Mouse (Mus musculus): Measurements from ENCODE around the gene Tmcc3. TPM values are rescaled to one million over a fixed set of nuclear protein-coding genes. Genes with fewer than 3 reads are reported as not detected.
"Not testable (repeated sequence)": the region's sequence is repeated elsewhere in the genome, so short reads cannot be mapped to it uniquely, and the experiment has no call there.

The Tmcc3 gene
- polyA plus RNA-seq, 1 experiment = 31.5 TPM

DNA sequence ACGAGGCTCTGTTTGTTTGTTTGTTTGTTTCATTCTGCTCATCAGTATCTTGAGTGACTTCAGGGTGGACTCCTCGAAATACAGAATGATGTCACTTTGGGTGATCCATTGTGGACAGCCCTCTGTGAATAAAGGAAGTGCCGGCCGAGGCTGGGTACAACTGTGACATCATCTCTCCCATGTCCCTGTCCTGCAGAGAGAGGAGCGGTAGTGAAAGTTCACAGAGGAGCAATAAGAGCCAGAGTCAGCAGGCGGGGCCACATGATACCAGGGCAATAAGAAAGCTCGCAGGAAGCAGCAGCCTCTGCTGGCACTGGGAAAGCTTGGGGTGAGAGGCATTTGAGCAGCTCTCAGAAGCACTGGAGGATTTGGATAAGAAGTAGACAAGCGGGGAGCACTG is 264.2 kb downstream of the Tmcc3 start:
- DNase-seq (ENCODE audit: low read depth) = no peak

DNA sequence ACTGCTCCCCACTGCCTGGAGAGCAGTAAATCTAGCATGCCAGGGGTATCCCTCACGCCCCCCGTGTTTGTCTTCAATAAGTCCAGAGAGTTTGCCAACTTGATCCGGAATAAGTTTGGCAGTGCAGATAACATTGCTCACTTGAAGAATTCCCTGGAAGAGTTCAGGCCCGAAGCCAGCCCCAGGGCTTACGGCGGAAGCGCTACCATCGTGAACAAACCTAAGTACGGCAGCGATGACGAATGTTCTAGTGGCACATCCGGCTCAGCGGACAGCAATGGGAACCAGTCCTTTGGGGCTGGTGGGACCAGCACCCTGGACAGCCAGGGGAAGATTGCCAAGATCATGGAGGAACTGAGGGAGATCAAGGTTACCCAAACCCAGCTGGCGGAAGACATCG is 267.1 kb downstream of the Tmcc3 start:
- no peak for DNase-seq (ENCODE audit: low read depth)

DNA sequence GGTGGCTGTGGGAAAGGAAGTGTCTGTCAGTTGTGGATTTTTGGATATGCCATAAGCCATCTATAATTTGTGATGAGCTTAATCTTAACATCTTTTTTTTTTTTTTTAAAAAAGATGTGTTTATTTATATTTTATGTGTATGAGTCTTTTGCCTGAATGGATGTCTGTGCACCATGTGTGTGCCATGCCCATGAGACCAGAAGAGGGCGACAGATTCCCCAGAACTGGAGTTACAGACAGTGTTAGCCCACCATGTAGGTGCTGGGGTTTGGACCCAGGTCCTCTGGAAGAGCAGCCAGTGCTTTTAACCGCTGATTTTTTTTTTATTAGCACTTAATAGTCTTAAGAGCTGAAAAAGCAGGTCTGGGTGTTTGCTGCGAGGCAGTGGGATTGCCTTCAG is 269.6 kb downstream of the Tmcc3 start:
- no peak for DNase-seq (ENCODE audit: low read depth)

DNA sequence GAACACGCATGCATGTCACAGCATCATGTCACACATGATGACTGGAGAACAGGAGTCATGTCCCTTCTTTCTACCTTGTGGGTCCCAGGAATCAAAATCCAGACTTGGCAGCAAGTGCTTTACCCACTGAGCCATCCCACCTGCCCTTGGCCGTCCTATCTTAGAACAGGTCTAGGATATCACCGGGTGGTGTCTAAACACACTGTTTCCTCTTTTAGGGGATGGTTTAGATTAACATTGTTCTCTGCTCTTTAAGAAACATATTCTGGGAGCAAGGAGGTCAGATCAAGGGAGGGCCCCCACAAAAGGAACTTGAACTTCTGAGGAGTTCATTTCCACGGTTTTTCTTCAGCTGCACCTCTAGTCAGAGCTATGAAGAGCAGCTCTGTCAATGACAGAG is 272.0 kb downstream of the Tmcc3 start:
- DNase-seq (ENCODE audit: low read depth) = no peak

DNA sequence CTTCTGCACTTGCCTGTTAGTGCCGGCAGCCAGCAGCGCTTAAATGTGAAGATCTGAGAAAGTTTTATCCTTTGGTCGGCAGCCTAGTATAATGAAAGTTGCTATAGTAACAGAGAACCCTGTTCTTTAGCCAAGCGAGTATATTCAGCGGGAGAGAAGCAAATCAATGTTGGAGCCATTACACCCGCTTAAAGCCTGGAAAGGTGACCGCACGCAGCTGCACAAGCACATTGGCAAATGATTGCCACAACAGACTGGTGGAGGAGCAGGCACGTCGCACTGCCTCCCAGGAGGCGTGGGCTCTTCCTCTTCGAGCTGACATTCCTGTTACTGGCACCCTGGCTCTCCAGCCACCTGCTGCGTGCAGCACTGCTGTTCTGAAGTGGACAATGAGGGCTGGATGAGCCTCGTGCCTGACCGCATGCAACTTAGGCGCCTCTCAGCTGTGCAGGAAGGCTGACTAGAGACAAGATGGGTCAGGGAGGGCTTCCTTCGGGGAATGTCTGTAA is 273.2 kb downstream of the Tmcc3 start:
- no peak for DNase-seq (ENCODE audit: low read depth)

DNA sequence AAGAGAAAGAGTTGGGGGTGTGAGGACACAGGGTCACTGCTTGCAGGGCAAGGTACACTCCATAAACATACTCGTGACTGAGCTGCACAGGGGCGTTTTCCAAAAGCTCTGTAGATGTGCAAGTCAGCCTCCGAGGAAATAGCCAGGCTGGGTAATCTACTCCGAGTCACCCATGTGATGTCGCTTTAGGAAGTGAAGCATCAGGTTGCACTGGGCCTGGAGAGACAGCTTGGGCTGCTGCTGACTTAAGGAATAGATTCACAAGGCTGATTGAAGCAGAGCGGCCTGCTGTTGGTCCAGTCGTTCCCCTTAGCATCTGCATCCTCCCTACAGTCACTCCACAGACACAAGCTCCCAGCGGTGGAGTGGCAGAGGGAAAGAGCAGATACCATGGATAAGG is 274.1 kb downstream of the Tmcc3 start:
- no peak for DNase-seq (ENCODE audit: low read depth)

DNA sequence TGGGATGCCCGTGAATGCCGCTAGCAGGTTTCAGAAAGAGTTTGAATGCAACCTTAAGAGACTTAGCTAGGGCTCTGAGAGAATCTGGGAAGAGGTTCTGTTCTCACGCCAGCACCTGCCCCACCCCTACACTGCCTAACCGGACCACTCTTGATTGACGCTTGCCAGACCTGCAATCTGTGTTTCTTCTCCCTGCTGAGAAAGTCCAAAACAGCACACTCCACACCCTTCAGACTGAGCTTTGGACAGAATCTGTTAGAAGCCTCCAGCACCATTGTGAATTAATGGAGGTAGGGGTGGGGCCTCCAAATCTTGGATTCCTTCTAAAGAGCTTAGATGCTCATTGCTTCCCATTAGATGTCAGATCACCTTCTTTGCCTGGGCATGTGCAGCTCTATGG is 277.2 kb downstream of the Tmcc3 start:
- DNase-seq (ENCODE audit: low read depth) = no peak

- DNase-seq (ENCODE audit: low read depth) = no peak
These were observed 284.0 kb downstream of the Tmcc3 start for GRCm38 (mm10) chr10:94595705-94596104.

- not testable (repeated sequence) for DNase-seq (ENCODE audit: low read depth)
These were observed 288.1 kb downstream of the Tmcc3 start for GRCm38 (mm10) chr10:94599846-94600245.

DNA sequence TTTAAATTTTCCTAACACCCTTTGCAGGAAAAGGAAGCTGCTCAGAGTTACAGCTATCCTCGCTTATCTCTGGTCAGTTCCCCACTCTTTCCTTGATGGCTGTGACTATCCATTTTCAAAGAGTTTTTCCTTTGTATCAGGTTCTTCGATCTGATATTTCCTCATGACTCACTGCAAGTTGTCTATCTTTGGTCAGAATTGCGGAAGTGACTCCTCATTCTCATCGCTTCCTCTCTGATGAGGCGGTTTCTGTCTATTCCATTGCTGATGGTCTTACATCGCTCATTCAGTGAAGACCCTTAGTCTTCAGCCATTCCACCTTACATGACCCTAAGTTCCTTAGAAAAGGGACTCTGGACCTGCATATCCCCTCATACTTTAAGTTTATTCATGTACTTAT is 289.3 kb downstream of the Tmcc3 start:
- DNase-seq (ENCODE audit: low read depth) = no peak

DNA sequence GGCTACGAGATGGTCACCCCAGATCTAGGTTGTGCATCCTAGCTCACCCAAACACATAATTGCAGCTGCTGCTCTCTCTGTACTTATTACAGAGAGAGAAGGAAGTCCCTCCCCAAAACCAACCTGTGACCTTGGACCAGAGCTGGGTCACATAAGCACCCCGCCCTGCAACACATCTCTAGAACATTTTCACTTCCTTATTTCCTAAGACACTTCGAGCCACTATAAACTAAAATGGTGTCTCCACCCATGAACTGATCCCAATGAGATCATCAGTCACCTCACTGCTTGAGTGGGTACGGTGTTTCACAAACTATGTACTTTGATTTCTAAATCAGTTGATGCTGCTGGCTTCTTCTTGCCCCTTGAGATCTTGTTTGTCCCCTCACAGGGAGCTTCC is 293.7 kb downstream of the Tmcc3 start:
- no peak for DNase-seq (ENCODE audit: low read depth)

DNA sequence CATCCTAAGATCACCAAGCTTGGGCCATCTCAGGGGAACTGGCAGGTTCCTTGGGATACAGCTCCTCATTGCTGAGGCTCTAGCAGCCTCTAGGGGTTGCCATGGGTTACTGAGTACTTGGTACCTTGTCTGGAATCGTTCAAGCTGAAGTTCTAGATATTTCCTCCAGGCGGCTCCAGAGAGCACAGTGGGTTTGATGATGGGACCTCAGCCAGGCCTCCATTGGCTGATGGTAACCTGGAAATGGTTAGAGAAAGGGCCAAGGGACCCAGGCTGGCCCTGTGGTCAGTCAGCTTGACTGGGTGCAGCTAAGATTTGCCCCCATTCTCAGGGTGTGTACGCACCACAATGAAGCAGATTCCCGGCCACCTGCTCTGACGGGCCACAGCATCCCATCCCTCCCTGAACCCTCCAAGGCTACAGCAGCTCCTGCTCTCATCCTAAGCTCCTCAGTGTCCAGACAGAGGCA is 297.6 kb downstream of the Tmcc3 start:
- no peak for DNase-seq (ENCODE audit: low read depth)

- no peak for DNase-seq (ENCODE audit: low read depth)
These were observed 299.6 kb downstream of the Tmcc3 start for GRCm38 (mm10) chr10:94611228-94611968.

DNA sequence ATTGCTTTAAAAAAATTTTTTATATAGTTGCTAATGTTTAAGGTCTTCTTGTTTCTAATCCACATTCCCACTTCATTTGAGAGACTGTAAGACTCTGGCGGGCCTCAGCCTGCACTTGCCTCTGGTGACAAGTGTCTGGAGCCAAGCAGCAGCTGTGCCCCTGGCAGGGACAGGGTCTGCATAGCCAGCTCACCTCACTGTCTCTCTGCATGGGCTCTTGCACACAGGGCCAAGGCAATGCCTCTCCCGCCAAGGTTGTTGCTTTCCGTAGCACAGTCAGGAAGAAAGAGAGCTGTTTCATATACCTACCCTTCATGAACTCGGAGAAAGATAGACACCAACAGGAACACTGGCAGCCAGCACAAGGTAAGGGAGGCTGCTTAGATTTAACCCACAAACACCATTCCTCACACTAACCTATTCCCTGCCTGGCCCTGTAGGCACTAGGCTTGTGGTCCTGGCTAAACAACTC is 300.3 kb downstream of the Tmcc3 start:
- DNase-seq (ENCODE audit: low read depth) = no peak

DNA sequence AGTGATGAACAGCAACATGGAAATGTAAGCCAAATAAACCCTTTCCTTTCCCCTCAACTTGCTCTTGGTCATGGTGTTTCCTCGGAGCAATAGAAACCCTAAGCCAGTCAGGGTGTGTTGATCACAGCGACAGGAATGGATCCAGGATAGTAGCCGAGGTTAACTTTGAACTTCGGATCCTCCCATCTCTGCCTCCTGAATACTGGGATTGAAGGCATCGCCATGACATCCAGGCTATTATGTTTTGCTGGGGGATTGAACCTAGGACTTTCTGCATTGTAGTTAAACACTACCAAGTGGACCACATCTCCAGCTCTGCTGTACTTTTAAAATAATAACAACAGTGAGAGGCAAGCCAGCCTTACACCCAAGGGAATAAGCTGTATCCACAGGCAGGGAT is 307.8 kb downstream of the Tmcc3 start:
- DNase-seq (ENCODE audit: low read depth) = no peak

DNA sequence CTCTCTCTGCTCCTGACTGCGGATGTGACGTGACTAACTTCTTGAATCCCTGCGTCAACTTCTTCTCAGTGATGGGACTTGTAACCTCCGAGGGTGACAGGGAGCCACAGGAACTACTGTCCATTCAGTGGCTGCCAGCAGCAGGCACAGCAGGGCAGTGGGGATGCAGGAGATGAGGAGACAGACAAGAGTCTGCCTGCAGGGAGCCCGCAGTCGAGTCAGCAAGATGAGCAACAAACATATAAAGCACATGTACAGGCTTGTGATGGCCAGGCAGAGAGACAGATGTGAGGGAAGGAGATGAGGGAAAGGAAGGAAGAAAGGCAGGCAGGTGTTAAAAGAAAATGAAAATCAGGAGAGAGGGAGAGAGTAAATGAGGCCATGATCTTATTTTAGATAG is 308.8 kb downstream of the Tmcc3 start:
- no peak for DNase-seq (ENCODE audit: low read depth)

DNA sequence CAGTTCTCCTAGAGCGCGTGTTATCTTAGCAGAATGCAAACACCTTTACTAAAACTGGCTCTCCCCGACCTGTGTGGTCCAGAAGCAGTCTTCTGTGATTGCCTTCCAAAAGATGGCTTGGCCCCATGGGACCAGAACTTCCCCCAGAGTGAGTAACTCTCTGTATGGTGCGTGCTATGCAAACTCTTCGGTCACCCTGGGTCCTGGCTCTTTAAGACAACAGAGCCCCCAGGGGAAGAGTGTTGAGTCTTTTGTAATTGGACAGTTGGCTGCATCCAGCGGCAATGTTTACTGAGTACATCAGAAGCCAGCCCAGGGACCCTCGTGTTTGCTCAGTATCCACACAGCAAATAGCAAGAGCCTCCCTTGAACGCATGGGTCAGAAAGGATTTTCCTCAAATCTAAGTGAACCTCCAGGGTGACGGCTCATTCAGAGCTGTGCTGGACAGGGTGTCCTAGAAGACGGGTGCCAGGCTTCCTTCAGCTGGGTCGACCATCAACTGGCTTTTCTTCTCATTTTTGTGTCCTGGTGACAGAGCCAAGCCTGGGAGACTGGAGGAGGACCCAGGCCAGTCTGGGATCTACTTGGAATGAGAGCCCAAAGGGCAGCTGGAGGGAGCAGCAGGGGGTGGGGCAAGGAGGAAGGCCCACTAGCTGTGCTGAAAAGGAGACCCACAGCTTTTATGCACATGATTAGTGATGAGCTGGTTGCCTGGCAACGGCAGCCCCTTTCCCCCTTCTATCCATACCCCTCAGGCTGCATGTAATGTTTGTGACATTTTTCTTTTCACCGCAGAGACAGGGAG is 309.9 kb downstream of the Tmcc3 start:
- no peak for DNase-seq (ENCODE audit: low read depth)

- no peak for DNase-seq (ENCODE audit: low read depth)
These were observed 310.5 kb downstream of the Tmcc3 start for GRCm38 (mm10) chr10:94622281-94622680.

- no peak for DNase-seq (ENCODE audit: low read depth)
These were observed 311.1 kb downstream of the Tmcc3 start for GRCm38 (mm10) chr10:94622828-94623227.

- no peak for DNase-seq (ENCODE audit: low read depth)
These were observed 311.9 kb downstream of the Tmcc3 start for GRCm38 (mm10) chr10:94623617-94624016.

DNA sequence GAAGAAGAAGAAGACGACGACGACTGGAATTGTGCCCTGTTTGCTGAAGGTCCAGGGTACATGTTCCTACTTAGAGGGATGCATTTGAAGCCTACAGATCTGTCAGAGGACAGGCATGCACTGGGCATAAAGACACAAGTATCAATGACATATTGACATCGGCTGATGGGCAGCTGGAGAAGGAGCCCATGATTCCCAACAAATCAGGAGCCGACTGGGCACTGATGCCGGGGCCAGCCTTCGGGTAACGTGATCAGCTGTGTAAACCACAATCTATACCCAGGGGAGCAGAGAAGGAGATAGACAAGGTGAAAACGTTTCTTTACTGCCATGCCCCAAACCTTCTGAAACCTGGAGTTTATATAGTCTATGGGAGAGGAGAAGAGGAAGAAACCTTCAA is 313.3 kb downstream of the Tmcc3 start:
- no peak for DNase-seq (ENCODE audit: low read depth)

- DNase-seq (ENCODE audit: low read depth) = no peak
These were observed 313.9 kb downstream of the Tmcc3 start for GRCm38 (mm10) chr10:94625606-94626005.

DNA sequence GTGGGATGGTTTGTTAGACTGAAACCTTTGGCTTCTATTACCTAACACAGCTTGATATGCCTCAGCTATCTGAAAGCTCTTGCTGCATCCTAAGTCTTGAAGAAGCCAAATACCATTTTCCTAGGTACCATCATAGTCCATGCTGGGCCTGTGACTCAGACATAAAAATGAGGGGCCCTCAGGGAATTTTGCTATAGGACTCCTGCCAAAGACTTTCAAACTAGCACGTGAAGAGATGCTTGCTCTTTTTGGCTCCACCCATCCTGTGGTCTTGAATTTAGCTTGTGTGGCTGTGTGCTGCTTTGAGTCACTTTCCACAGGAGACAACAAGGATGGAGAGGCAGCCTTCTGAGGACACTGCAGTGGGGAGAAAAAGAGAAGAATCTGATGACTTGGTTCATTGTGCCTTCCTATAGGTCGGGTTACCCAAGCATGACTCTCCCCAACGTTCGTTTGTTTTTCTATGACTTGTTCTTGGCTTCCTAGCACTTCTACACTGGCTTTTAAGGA is 319.1 kb downstream of the Tmcc3 start:
- DNase-seq (ENCODE audit: low read depth) = no peak

Measured in gonadal fat pad, adult 2 months (tissue).